Comparison of ENCODE assay signal across 8 mouse cellular contexts in the genomic region with DNA sequence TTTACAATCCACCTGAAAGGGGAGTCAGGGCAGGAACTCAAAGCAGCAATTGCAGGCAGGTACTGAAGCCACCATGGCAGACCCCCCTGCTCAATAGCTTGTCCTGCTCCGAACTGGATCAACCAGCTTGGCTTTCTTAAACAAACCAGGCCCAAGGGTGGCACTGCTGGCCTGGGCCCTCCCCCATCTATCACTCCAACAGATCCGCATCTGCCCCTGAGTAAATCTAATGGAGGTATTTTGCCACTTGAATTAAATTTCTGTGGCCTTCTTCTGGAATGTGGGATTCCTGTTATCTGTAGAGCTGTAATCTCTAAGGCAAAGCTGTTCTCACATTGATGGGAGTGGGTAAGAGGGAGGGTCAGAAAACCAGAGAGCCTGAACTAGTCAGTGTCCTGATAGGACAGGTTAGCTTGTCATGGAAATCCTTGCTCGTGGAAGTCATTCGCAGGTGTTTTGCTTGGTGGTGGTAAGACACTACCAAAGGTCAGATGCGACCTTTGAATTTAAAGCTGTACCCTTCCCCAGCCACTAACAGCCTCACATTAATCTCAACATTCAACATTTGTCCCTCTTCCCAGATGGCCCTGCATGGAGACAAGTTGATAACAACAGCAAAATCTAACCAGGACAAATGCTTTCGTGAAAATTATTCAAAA. TPM values are rescaled to one million over a fixed set of nuclear protein-coding genes. Genes with fewer than 3 reads are reported as not detected.
A peak's percentile ranks its signal among the peaks of the same experiment; 100 is the strongest.
DNase-seq lines count a peak whose midpoint lies in the region; ATAC-seq and TF ChIP-seq lines count a peak whose summit lies in the region.

No protein-coding gene starts in this region.

- no peaks in the 10 kb centered on the region for H3K36me3 ChIP-seq in kidney, adult 2 months (ENCODE audit: control insufficient read depth, insufficient read depth, low read length)
- H3K36me3 ChIP-seq in G1E (replicated peaks) = peaks cover 25% of the 10 kb centered on the region
- H3K36me3 ChIP-seq in forebrain, embryonic 16.5 days (ENCODE audit: control insufficient read depth, insufficient read depth) = no peaks in the 10 kb centered on the region
- H3K36me3 ChIP-seq in liver, embryonic 13.5 days = peaks cover 15% of the 10 kb centered on the region
- no peaks in the 10 kb centered on the region for H3K36me3 ChIP-seq in stomach, embryonic 15.5 days

- peak overlapping the region; percentile 75 for H3K4me3 ChIP-seq in kidney, adult 2 months (ENCODE audit: insufficient read depth, low read depth, low read length)
- peak overlapping the region; percentile 83 for H3K4me3 ChIP-seq in G1E (ENCODE audit: low read depth, low read length)
- H3K4me3 ChIP-seq in forebrain, embryonic 16.5 days (replicated peaks; ENCODE audit: low read length) = peak overlapping the region; percentile 54
- H3K4me3 ChIP-seq in liver, embryonic 13.5 days (replicated peaks) = peak overlapping the region; percentile 90
- H3K4me3 ChIP-seq in stomach, embryonic 15.5 days (replicated peaks) = peak overlapping the region; percentile 76

- H3K27me3 ChIP-seq in kidney, adult 2 months (replicated peaks; ENCODE audit: control insufficient read depth, insufficient read depth, low read length) = no peaks in the 10 kb centered on the region
- H3K27me3 ChIP-seq in G1E (ENCODE audit: insufficient read depth, low read length) = no peaks in the 10 kb centered on the region
- H3K27me3 ChIP-seq in forebrain, embryonic 16.5 days (replicated peaks; ENCODE audit: control insufficient read depth, insufficient read depth, low read length) = no peaks in the 10 kb centered on the region
- no peaks in the 10 kb centered on the region for H3K27me3 ChIP-seq in liver, embryonic 13.5 days
- H3K27me3 ChIP-seq in stomach, embryonic 15.5 days (replicated peaks) = no peaks in the 10 kb centered on the region

- TF ChIP-seq POLR2A in kidney, adult 2 months (IDR thresholded peaks at IDR 0.05; ENCODE audit: low read depth, low read length) = no peak

- no peak for DNase-seq in kidney, adult 2 months
- no peak for DNase-seq in kidney, adult 18-20 months
- DNase-seq in G1E (ENCODE audit: low spot score) = peak; percentile 6
- DNase-seq in liver, embryonic 13.5 days = peak; percentile 10
- no peak for DNase-seq in adrenal gland, postnatal 10 days
- no peak for DNase-seq in layer of hippocampus, adult 18-20 months (ENCODE audit: low spot score in 2 of 2)

- no peak for ATAC-seq in G1E (ENCODE audit: extremely low read depth, insufficient number of reproducible peaks, low FRiP score, poor library complexity, severe bottlenecking)
- ATAC-seq in forebrain, embryonic 16.5 days = no peak
- no peak for ATAC-seq in liver, embryonic 13.5 days (ENCODE audit: low read depth)
- ATAC-seq in stomach, embryonic 15.5 days (ENCODE audit: insufficient read depth, low FRiP score, low read depth) = no peak

- peak overlapping the region; percentile 75; the same call in 1 of the 2 replicates for H3K9ac ChIP-seq in forebrain, embryonic 16.5 days (replicated peaks; ENCODE audit: low read depth, low read length)
- H3K9ac ChIP-seq in liver, embryonic 13.5 days = peak overlapping the region; percentile 96
- peak overlapping the region; percentile 62; the same call in 1 of the 2 replicates for H3K9ac ChIP-seq in stomach, embryonic 15.5 days

- 31% methylated on average over 6 of the region's 6 CpGs for WGBS in kidney, adult 2 months
- WGBS in forebrain, embryonic 16.5 days = 31% methylated on average over 6 of the region's 6 CpGs
- WGBS in liver, embryonic 13.5 days (ENCODE audit: insufficient replicate concordance) = 24% methylated on average over 6 of the region's 6 CpGs
- WGBS in stomach, embryonic 15.5 days = 32% methylated on average over 6 of the region's 6 CpGs

- H3K27ac ChIP-seq in kidney, adult 2 months (ENCODE audit: insufficient read depth, low read depth, low read length) = 0 out of 2 replicates have a peak overlapping the region, but pooled peaks have one; percentile 2
- 0 out of 2 replicates have a peak overlapping the region, but pooled peaks have one; percentile 8 for H3K27ac ChIP-seq in forebrain, embryonic 16.5 days (ENCODE audit: low read length)
- peak overlapping the region; percentile 95 for H3K27ac ChIP-seq in liver, embryonic 13.5 days
- peak overlapping the region; percentile 87; the same call in 1 of the 2 replicates for H3K27ac ChIP-seq in stomach, embryonic 15.5 days

- H3K9me3 ChIP-seq in G1E (replicated peaks) = no peaks in the 10 kb centered on the region
- H3K9me3 ChIP-seq in forebrain, embryonic 16.5 days (ENCODE audit: control insufficient read depth, low read length) = no peaks in the 10 kb centered on the region
- H3K9me3 ChIP-seq in liver, embryonic 13.5 days (replicated peaks) = no peaks in the 10 kb centered on the region
- H3K9me3 ChIP-seq in stomach, embryonic 15.5 days = no peaks in the 10 kb centered on the region

- H3K4me1 ChIP-seq in kidney, adult 2 months (ENCODE audit: control insufficient read depth, insufficient read depth, low read length) = peaks cover 5% of the 10 kb centered on the region; the same call in 1 of the 2 replicates
- H3K4me1 ChIP-seq in G1E (ENCODE audit: insufficient read depth, low read depth, low read length) = peaks cover 13% of the 10 kb centered on the region
- peaks cover 15% of the 10 kb centered on the region for H3K4me1 ChIP-seq in forebrain, embryonic 16.5 days (replicated peaks; ENCODE audit: control insufficient read depth, insufficient read depth, low read length)
- peaks cover 41% of the 10 kb centered on the region for H3K4me1 ChIP-seq in liver, embryonic 13.5 days (replicated peaks)
- H3K4me1 ChIP-seq in stomach, embryonic 15.5 days = 0 out of 2 replicates have a peak, but pooled peaks cover 4% of the 10 kb centered on the region

- H3K4me2 ChIP-seq in forebrain, embryonic 16.5 days (ENCODE audit: low read length) = peak overlapping the region; percentile 87
- H3K4me2 ChIP-seq in liver, embryonic 13.5 days = peak overlapping the region; percentile 76
- H3K4me2 ChIP-seq in stomach, embryonic 15.5 days = peak overlapping the region; percentile 50

- TF ChIP-seq CTCF in kidney, adult 2 months (conservative IDR thresholded peaks at IDR 0.05; ENCODE audit: insufficient read depth, insufficient read length, low read depth, low read length) = no peak
- TF ChIP-seq CTCF in G1E (IDR thresholded peaks at IDR 0.05; ENCODE audit: low read depth, low read length) = no peak

RNA-seq across cellular contexts. Expression of gene Gm6899, which starts 0.5 kb away (rescaled TPM):
- polyA plus RNA-seq in kidney, adult 2 months (2012; rRNA removed) = not detected in 2 replicates
- total RNA-seq in G1E (2014; fragmentation: Nextera tagmentation) = not detected in 2 replicates
- total RNA-seq in G1E (2017) = not detected in 2 replicates
- not detected in 2 replicates for polyA plus RNA-seq in G1E (2012)
- not detected in 2 replicates for polyA plus RNA-seq in forebrain, embryonic 16.5 days (2015; fragmentation: Nextera tagmentation; extraction: Ambion mirVana)
- 0.28 and 0.38 TPM in 2 replicates for polyA plus RNA-seq in liver, embryonic 13.5 days (2015; fragmentation: Nextera tagmentation; extraction: Ambion mirVana)
- polyA plus RNA-seq in stomach, embryonic 15.5 days (2015; fragmentation: Nextera tagmentation; extraction: Ambion mirVana) = not detected in 2 replicates
- total RNA-seq in adrenal gland, postnatal 10 days (2021) = not detected
- not detected for total RNA-seq in layer of hippocampus, adult 18-20 months (2021)

RNA-seq across cellular contexts. Expression of gene Vrk2, which starts 1.3 kb away (rescaled TPM):
- polyA plus RNA-seq in kidney, adult 2 months (2012; rRNA removed) = 1.5 and 2.0 TPM in 2 replicates
- total RNA-seq in G1E (2014; fragmentation: Nextera tagmentation) (59.4 and 64.5 TPM in 2 replicates), G1E (2017) (43.1 and 43.3 TPM in 2 replicates)
- polyA plus RNA-seq in G1E (2012) = 26.1 and 33.7 TPM in 2 replicates
- polyA plus RNA-seq in forebrain, embryonic 16.5 days (2015; fragmentation: Nextera tagmentation; extraction: Ambion mirVana) = 7.0 and 7.5 TPM in 2 replicates
- 27.5 and 32.8 TPM in 2 replicates for polyA plus RNA-seq in liver, embryonic 13.5 days (2015; fragmentation: Nextera tagmentation; extraction: Ambion mirVana)
- polyA plus RNA-seq in stomach, embryonic 15.5 days (2015; fragmentation: Nextera tagmentation; extraction: Ambion mirVana) = 23.2 and 24.6 TPM in 2 replicates
- 10 to 100 TPM; 11.8 to 12.0 TPM for total RNA-seq in adrenal gland, postnatal 10 days (2021)
- total RNA-seq in layer of hippocampus, adult 18-20 months (2021) = 1 to 10 TPM; 2.4 to 5.3 TPM

Comparison
In these comparisons a context has a peak if more than half of its experiments do, and no peak if none do; other contexts are left out.
1. DNase-seq: peak in G1E (single experiment) and liver, embryonic 13.5 days (single experiment); none in kidney, adult 2 months (single experiment), kidney, adult 18-20 months (single experiment), adrenal gland, postnatal 10 days (single experiment) and layer of hippocampus, adult 18-20 months (0 of 2).
2. H3K27ac ChIP-seq: peak in every context shown above with its lines; median percentile 95 in liver, embryonic 13.5 days; 87 in stomach, embryonic 15.5 days; 8 in forebrain, embryonic 16.5 days; 2 in kidney, adult 2 months.
3. Peak in every context shown above with its lines, with median percentiles within 50 percentile points of each other: H3K4me3 ChIP-seq, H3K4me2 ChIP-seq and H3K9ac ChIP-seq.